Mouse (Mus musculus): Measurements from ENCODE around the gene Pbrm1. TPM values are rescaled to one million over a fixed set of nuclear protein-coding genes. Genes with fewer than 3 reads are reported as not detected.

Pbrm1 gene
- total RNA-seq (2021), result 10 to 100 TPM; 49.9 to 53.8 TPM

GRCm38 (mm10) chr14:31018860-31019291 is at the start of gene Pbrm1, which contains the start of gene Gnl3:
Gene Pbrm1 (plus strand): TSS chr14:31019138.
Gene Gnl3 (minus strand): TSS chr14:31019152.
- intact Hi-C loops (cut with DNase I), result no loop called here
- peak; percentile 95 to 97 for DNase-seq

GRCm38 (mm10) chr14:30974204-30974603 is 44.7 kb upstream of the Pbrm1 start:
- intact Hi-C loops (cut with DNase I), result no loop called here
- DNase-seq, result peak; percentile 9 to 10

- intact Hi-C loops (cut with DNase I), result no loop called here
- DNase-seq, result no peak
These were observed 42.7 kb upstream of the Pbrm1 start for GRCm38 (mm10) chr14:30976222-30976621.

- no peak for DNase-seq
- intact Hi-C loops (cut with DNase I), result no loop called here
These were observed 22.5 kb upstream of the Pbrm1 start for GRCm38 (mm10) chr14:30996417-30996816.

- DNase-seq, result no peak
- intact Hi-C loops (cut with DNase I), result loop anchor here (2.0 kb wide), 1 partner anchor 50 kb away; the partner anchor contains the start of gene Nek4
These were observed 18.6 kb upstream of the Pbrm1 start for GRCm38 (mm10) chr14:31000356-31000755.

GRCm38 (mm10) chr14:31000816-31001306 is 18.1 kb upstream of the Pbrm1 start:
- intact Hi-C loops (cut with DNase I), result loop anchor here (2.0 kb wide), 1 partner anchor 50 kb away; the partner anchor contains the start of gene Nek4
- no peak for DNase-seq

- peak; percentile 88 to 95 for DNase-seq
- intact Hi-C loops (cut with DNase I), result loop anchor here (2.0 kb wide), 1 partner anchor 51 kb away; the partner anchor contains the start of gene Nek4
These were observed 17.4 kb upstream of the Pbrm1 start, which contains the start of the genes Glt8d1 and Spcs1 for GRCm38 (mm10) chr14:31001307-31002205. Gene Glt8d1 (plus strand): TSS chr14:31001400. Gene Spcs1 (minus strand): TSS chr14:31001672.

GRCm38 (mm10) chr14:31004527-31004926 is 14.4 kb upstream of the Pbrm1 start:
- intact Hi-C loops (cut with DNase I), result loop anchor here (1.0 kb wide), 1 partner anchor 13 kb away; no protein-coding TSS in a partner anchor

GRCm38 (mm10) chr14:31006779-31007178 is 12.2 kb upstream of the Pbrm1 start:
- intact Hi-C loops (cut with DNase I), result no loop called here
- no peak for DNase-seq

More at GRCm38 (mm10) chr14:31004527-31004926, 14.4 kb upstream of the Pbrm1 start:
- DNase-seq, result no peak

- no peak for DNase-seq
- intact Hi-C loops (cut with DNase I), result no loop called here
These were observed 7.3 kb upstream of the Pbrm1 start for GRCm38 (mm10) chr14:31011588-31011987.

- intact Hi-C loops (cut with DNase I), result no loop called here
- DNase-seq, result no peak
These were observed 5.0 kb upstream of the Pbrm1 start for GRCm38 (mm10) chr14:31013928-31014327.

- DNase-seq, result no peak
- intact Hi-C loops (cut with DNase I), result no loop called here
These were observed 2.9 kb upstream of the Pbrm1 start for GRCm38 (mm10) chr14:31016063-31016462.

- no peak for DNase-seq
- intact Hi-C loops (cut with DNase I), result loop anchor here (1.0 kb wide), 1 partner anchor 14 kb away; no protein-coding TSS in a partner anchor
These were observed 1.1 kb upstream of the Pbrm1 start for GRCm38 (mm10) chr14:31017854-31018253.

GRCm38 (mm10) chr14:31019331-31020205 is 630 bp downstream of the Pbrm1 start:
- intact Hi-C loops (cut with DNase I), result no loop called here
- peak in 1 of 2 experiments; percentile 78 for DNase-seq

- intact Hi-C loops (cut with DNase I), result no loop called here
- DNase-seq, result no peak
These were observed 3.6 kb downstream of the Pbrm1 start for GRCm38 (mm10) chr14:31022579-31022978.

- no peak for DNase-seq
- intact Hi-C loops (cut with DNase I), result no loop called here
These were observed 6.8 kb downstream of the Pbrm1 start for GRCm38 (mm10) chr14:31025785-31026184.

GRCm38 (mm10) chr14:31045296-31045695 is 26.4 kb downstream of the Pbrm1 start:
- DNase-seq, result no peak
- intact Hi-C loops (cut with DNase I), result no loop called here

- intact Hi-C loops (cut with DNase I), result no loop called here
- no peak for DNase-seq
These were observed 26.9 kb downstream of the Pbrm1 start for GRCm38 (mm10) chr14:31045817-31046216.

GRCm38 (mm10) chr14:31062277-31062676 is 43.3 kb downstream of the Pbrm1 start:
- no peak for DNase-seq
- intact Hi-C loops (cut with DNase I), result no loop called here

GRCm38 (mm10) chr14:31069086-31069733 is 50.3 kb downstream of the Pbrm1 start:
- intact Hi-C loops (cut with DNase I), result no loop called here
- no peak for DNase-seq

Data from heart, postnatal 36 days (tissue).